Mouse (Mus musculus) embryonic fibroblast, embryonic 13.5 days (primary cell): ENCODE measurements around the gene Hipk2.

Experiments used
- CTCF ChIP-seq: IDR thresholded peaks from 2 replicates; pipeline ENCODE4 v1.5.1; 2011; ENCODE audit warnings: mild to moderate bottlenecking, control low read depth, low read length, moderate library complexity, borderline replicate concordance; ENCODE audit not compliant: insufficient read depth
- POLR2A ChIP-seq: IDR thresholded peaks from 2 replicates; pipeline ENCODE4 v1.6.1; 2011; ENCODE audit warnings: low read depth, mild to moderate bottlenecking, control low read depth, low read length, moderate library complexity

DNA sequence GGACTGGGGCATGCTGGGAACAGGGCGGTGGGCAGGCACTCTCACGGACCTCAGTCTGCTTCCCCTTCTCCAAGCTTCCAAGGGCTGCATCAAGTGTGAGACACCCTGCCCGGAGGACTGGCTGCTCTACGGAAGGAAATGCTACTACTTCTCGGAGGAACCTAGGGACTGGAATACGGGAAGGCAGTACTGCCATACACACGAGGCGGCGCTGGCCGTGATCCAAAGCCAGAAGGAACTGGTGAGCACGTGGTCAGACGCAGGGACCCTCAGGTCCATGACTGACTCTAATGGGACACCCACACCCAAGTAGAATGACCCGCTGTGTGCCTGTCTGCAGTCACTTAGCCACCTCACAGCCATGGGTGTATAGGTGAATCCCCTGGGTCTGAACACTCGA, 199.2 kb downstream of the Hipk2 start:
- TF ChIP-seq POLR2A (no peak), CTCF (no peak)
